Mouse (Mus musculus): ENCODE measurements around the gene Prcd.

Prcd gene

GRCm38 (mm10) chr11:116694250-116695193, 41.2 kb downstream of the Prcd start:
- DNase-seq, result peak; percentile 78

- no peak for DNase-seq
Measured at GRCm38 (mm10) chr11:116695194-116695880, 42.0 kb downstream of the Prcd start.

- no peak for DNase-seq
Measured at GRCm38 (mm10) chr11:116696426-116696825, 43.1 kb downstream of the Prcd start.

- no peak for DNase-seq
Measured at GRCm38 (mm10) chr11:116697521-116697920, 44.2 kb downstream of the Prcd start.

- peak; percentile 56 for DNase-seq
Measured at GRCm38 (mm10) chr11:116701377-116701841, 48.1 kb downstream of the Prcd start.

GRCm38 (mm10) chr11:116704336-116705035, 51.2 kb downstream of the Prcd start:
- DNase-seq, result no peak

GRCm38 (mm10) chr11:116705204-116705608, 51.9 kb downstream of the Prcd start:
- no peak for DNase-seq

- no peak for DNase-seq
Measured at GRCm38 (mm10) chr11:116706363-116706762, 53.0 kb downstream of the Prcd start.

- DNase-seq, result no peak
Measured at GRCm38 (mm10) chr11:116710171-116710570, 56.8 kb downstream of the Prcd start.

- no peak for DNase-seq
Measured at GRCm38 (mm10) chr11:116710793-116711192, 57.5 kb downstream of the Prcd start.

GRCm38 (mm10) chr11:116714052-116714451, 60.7 kb downstream of the Prcd start:
- DNase-seq, result no peak

Data from kidney, postnatal 14 days (tissue).